9 mouse cellular contexts compared by ENCODE assay signal in genomic region chr2:4421757-4422156, GRCm38 (mm10).
DNase-seq lines count a peak whose midpoint lies in the region; ATAC-seq and TF ChIP-seq lines count a peak whose summit lies in the region.
"Had no signal": no experiment of that assay in that cellular context is flagged by ENCODE, and none has a peak within 500 bp of the region (broad histone marks: within the 10 kb centered on the region; RNA-seq: fewer than 3 reads in every experiment).

No protein-coding gene starts in this region.

- ATAC-seq in embryonic facial prominence, embryonic 11.5 days (replicated peaks; ENCODE audit: insufficient number of reproducible peaks, low FRiP score, low TSS enrichment, low read depth), result no peak
- ATAC-seq in heart, postnatal 0 days (ENCODE audit: insufficient read depth, low read depth), result no peak
- ATAC-seq in lung, embryonic 16.5 days (ENCODE audit: low read depth), result peak; percentile 65; the same call in 1 of the 2 replicates
- ATAC-seq: hindbrain, postnatal 0 days had no signal

- H3K27me3 ChIP-seq in embryonic facial prominence, embryonic 11.5 days (ENCODE audit: control insufficient read depth, insufficient read depth, low read length), result no peaks in the 10 kb centered on the region
- H3K27me3 ChIP-seq in embryonic facial prominence, embryonic 10.5 days (replicated peaks; ENCODE audit: low read depth, poor library complexity, severe bottlenecking), result no peaks in the 10 kb centered on the region
- H3K27me3 ChIP-seq in heart, postnatal 0 days (ENCODE audit: control insufficient read depth, insufficient read depth, low read length), result no peaks in the 10 kb centered on the region
- H3K27me3 ChIP-seq in lung, embryonic 16.5 days (ENCODE audit: control insufficient read depth, insufficient read depth, low read depth, low read length), result no peaks in the 10 kb centered on the region
- no peaks in the 10 kb centered on the region for H3K27me3 ChIP-seq in cerebellum, adult 2 months (ENCODE audit: control insufficient read depth, insufficient read depth, low read length)

- no peak for TF ChIP-seq CTCF in heart, postnatal 0 days (IDR thresholded peaks at IDR 0.05; ENCODE audit: low read depth)
- TF ChIP-seq CTCF in cerebellum, adult 2 months (IDR thresholded peaks at IDR 0.05; ENCODE audit: borderline replicate concordance, insufficient read depth, low read depth, low read length), result no peak

- H3K9ac ChIP-seq in embryonic facial prominence, embryonic 11.5 days (replicated peaks; ENCODE audit: low read length), result no peak overlapping the region
- no peak overlapping the region for H3K9ac ChIP-seq in heart, postnatal 0 days (replicated peaks; ENCODE audit: low read depth, low read length)
- H3K9ac ChIP-seq in lung, embryonic 16.5 days (ENCODE audit: low read length), result no peak overlapping the region

- H3K9me3 ChIP-seq in embryonic facial prominence, embryonic 11.5 days (replicated peaks; ENCODE audit: control insufficient read depth, low read length), result no peaks in the 10 kb centered on the region
- H3K9me3 ChIP-seq in embryonic facial prominence, embryonic 10.5 days, result no peaks in the 10 kb centered on the region
- no peaks in the 10 kb centered on the region for H3K9me3 ChIP-seq in heart, postnatal 0 days (replicated peaks; ENCODE audit: control insufficient read depth, low read length)
- H3K9me3 ChIP-seq in lung, embryonic 16.5 days (ENCODE audit: control insufficient read depth, low read length), result no peaks in the 10 kb centered on the region

- H3K4me1 ChIP-seq in embryonic facial prominence, embryonic 11.5 days (ENCODE audit: control insufficient read depth, insufficient read depth, low read length), result no peaks in the 10 kb centered on the region
- peaks cover 19% of the 10 kb centered on the region for H3K4me1 ChIP-seq in embryonic facial prominence, embryonic 10.5 days
- no peaks in the 10 kb centered on the region for H3K4me1 ChIP-seq in heart, postnatal 0 days (ENCODE audit: control insufficient read depth, insufficient read depth)
- H3K4me1 ChIP-seq in lung, embryonic 16.5 days (replicated peaks; ENCODE audit: control insufficient read depth, insufficient read depth, low read length), result no peaks in the 10 kb centered on the region; the same call in 1 of the 2 replicates
- H3K4me1 ChIP-seq in cerebellum, adult 2 months (ENCODE audit: control insufficient read depth, insufficient read depth, low read length), result no peaks in the 10 kb centered on the region

- TF ChIP-seq EP300 in heart, postnatal 0 days (IDR thresholded peaks at IDR 0.05; ENCODE audit: low read depth), result no peak

- no peak overlapping the region for H3K4me3 ChIP-seq in embryonic facial prominence, embryonic 11.5 days (ENCODE audit: low read depth, low read length)
- no peak overlapping the region for H3K4me3 ChIP-seq in embryonic facial prominence, embryonic 10.5 days
- no peak overlapping the region for H3K4me3 ChIP-seq in heart, postnatal 0 days (ENCODE audit: low read depth, low read length)
- no peak overlapping the region for H3K4me3 ChIP-seq in lung, embryonic 16.5 days (ENCODE audit: low read length)
- no peak overlapping the region for H3K4me3 ChIP-seq in cerebellum, adult 2 months (replicated peaks; ENCODE audit: insufficient read depth, low read depth, low read length)

- H3K27ac ChIP-seq in embryonic facial prominence, embryonic 11.5 days (replicated peaks; ENCODE audit: low read depth, low read length), result no peak overlapping the region
- H3K27ac ChIP-seq in embryonic facial prominence, embryonic 10.5 days (replicated peaks), result no peak overlapping the region
- 0 out of 2 replicates have a peak overlapping the region, but pooled peaks have one; percentile 2 for H3K27ac ChIP-seq in heart, postnatal 0 days (ENCODE audit: low read depth)
- no peak overlapping the region for H3K27ac ChIP-seq in lung, embryonic 16.5 days (ENCODE audit: low read length)
- no peak overlapping the region for H3K27ac ChIP-seq in cerebellum, adult 2 months (ENCODE audit: insufficient read depth, low read length)
- H3K27ac ChIP-seq: hindbrain, postnatal 0 days had no signal

- 33% methylated on average over 2 of the region's 2 CpGs for WGBS in embryonic facial prominence, embryonic 11.5 days
- WGBS in embryonic facial prominence, embryonic 10.5 days, result 22% methylated on average over 2 of the region's 2 CpGs
- 49% methylated on average over 2 of the region's 2 CpGs for WGBS in heart, postnatal 0 days
- 21% methylated on average over 2 of the region's 2 CpGs for WGBS in lung, embryonic 16.5 days
- WGBS in cerebellum, adult 2 months, result 76% methylated on average over 2 of the region's 2 CpGs

- H3K4me2 ChIP-seq in embryonic facial prominence, embryonic 11.5 days (ENCODE audit: low read depth, low read length), result no peak overlapping the region
- H3K4me2 ChIP-seq in heart, postnatal 0 days (ENCODE audit: low read depth, low read length), result no peak overlapping the region
- no peak overlapping the region for H3K4me2 ChIP-seq in lung, embryonic 16.5 days (ENCODE audit: low read depth, low read length)

- TF ChIP-seq POLR2A in cerebellum, adult 2 months (IDR thresholded peaks at IDR 0.05; ENCODE audit: borderline replicate concordance, insufficient read depth, low read length), result no peak

- no peaks in the 10 kb centered on the region for H3K36me3 ChIP-seq in embryonic facial prominence, embryonic 11.5 days (replicated peaks; ENCODE audit: control insufficient read depth, insufficient read depth, low read depth, low read length)
- H3K36me3 ChIP-seq in embryonic facial prominence, embryonic 10.5 days (replicated peaks), result peaks cover 10% of the 10 kb centered on the region
- no peaks in the 10 kb centered on the region for H3K36me3 ChIP-seq in heart, postnatal 0 days (replicated peaks; ENCODE audit: control insufficient read depth, insufficient read depth, low read length)
- no peaks in the 10 kb centered on the region for H3K36me3 ChIP-seq in lung, embryonic 16.5 days (ENCODE audit: control insufficient read depth, insufficient read depth, low read length)

- peak; percentile 47 for DNase-seq in embryonic facial prominence, embryonic 11.5 days (ENCODE audit: low spot score)
- DNase-seq in embryonic facial prominence, embryonic 10.5 days (ENCODE audit: low spot score), result no peak
- DNase-seq in embryo, embryonic 10 days (ENCODE audit: low spot score), result peak; percentile 80
- no peak for DNase-seq in heart, postnatal 0 days (ENCODE audit: low spot score)
- no peak for DNase-seq in thymus, postnatal 10 days (ENCODE audit: low spot score in 2 of 2)
- no peak for DNase-seq in adrenal gland, postnatal 10 days
- no peak for DNase-seq in cerebellum, adult 2 months

Comparison
In these comparisons a context has a peak if more than half of its experiments do, and no peak if none do; other contexts are left out.
1. DNase-seq: peak in embryonic facial prominence, embryonic 11.5 days (single experiment) and embryo, embryonic 10 days (single experiment); none in embryonic facial prominence, embryonic 10.5 days (single experiment), heart, postnatal 0 days (single experiment), thymus, postnatal 10 days (0 of 2), adrenal gland, postnatal 10 days (single experiment) and cerebellum, adult 2 months (0 of 2).